Mouse (Mus musculus) ES-Bruce4 (cell line): Measurements from ENCODE around the gene Tgfb1.

Experiments used
- CTCF ChIP-seq: IDR thresholded peaks from one replicate; pipeline ENCODE4 v1.8.1; 2011; ENCODE audit warnings: low read depth, low read length
- EP300 ChIP-seq: IDR thresholded peaks from 2 replicates; pipeline ENCODE4 v1.6.1; 2011; ENCODE audit warnings: low read depth, low read length; ENCODE audit not compliant: insufficient read depth
- POLR2A ChIP-seq: IDR thresholded peaks from one replicate; pipeline ENCODE4 v1.8.1; 2011; ENCODE audit warnings: low read length; ENCODE audit not compliant: insufficient read depth

- TF ChIP-seq EP300, result no peak
- TF ChIP-seq CTCF, result no peak
- no peak for TF ChIP-seq POLR2A
Measured at GRCm38 (mm10) chr7:25714581-25714980, 27.8 kb downstream of the Tgfb1 start.
